Mouse (Mus musculus) c-Kit-negative CD71-positive TER-119-positive erythroid progenitor cells, embryonic 14.5 days (primary cell): ENCODE measurements around the gene Pkdcc.

Experiments
- DNase-seq: peaks from one replicate; pipeline ENCODE4 v3.0.0-alpha.2; 2013; ENCODE audit warnings: low read depth, low spot score

Gene Pkdcc

GRCm38 (mm10) chr17:83212422-83212821 lies 2.7 kb upstream of the Pkdcc start:
- DNase-seq: no peak

- no peak for DNase-seq
These were observed 1.7 kb upstream of the Pkdcc start for GRCm38 (mm10) chr17:83213228-83213915.

- no peak for DNase-seq
These were observed 915 bp upstream of the Pkdcc start for GRCm38 (mm10) chr17:83214161-83214592.

GRCm38 (mm10) chr17:83215529-83216244 lies 595 bp downstream of the Pkdcc start:
- DNase-seq: no peak

- no peak for DNase-seq
These were observed 1.3 kb downstream of the Pkdcc start for GRCm38 (mm10) chr17:83216251-83216919.

- no peak for DNase-seq
These were observed 3.1 kb downstream of the Pkdcc start for GRCm38 (mm10) chr17:83218189-83218588.

- DNase-seq: no peak
These were observed 3.6 kb downstream of the Pkdcc start for GRCm38 (mm10) chr17:83218722-83219121.

- DNase-seq: no peak
These were observed 4.5 kb downstream of the Pkdcc start for GRCm38 (mm10) chr17:83219351-83220287.

- no peak for DNase-seq
These were observed 6.0 kb downstream of the Pkdcc start for GRCm38 (mm10) chr17:83220954-83221538.

GRCm38 (mm10) chr17:83221611-83222500 lies 6.8 kb downstream of the Pkdcc start:
- DNase-seq: no peak

- DNase-seq: no peak
These were observed 7.6 kb downstream of the Pkdcc start for GRCm38 (mm10) chr17:83222705-83223104.

GRCm38 (mm10) chr17:83224451-83224971 lies 9.4 kb downstream of the Pkdcc start:
- no peak for DNase-seq

- DNase-seq: no peak
These were observed 11.4 kb downstream of the Pkdcc start for GRCm38 (mm10) chr17:83226395-83226986.

GRCm38 (mm10) chr17:83231357-83231756 lies 16.3 kb downstream of the Pkdcc start:
- no peak for DNase-seq

GRCm38 (mm10) chr17:83235227-83235626 lies 20.1 kb downstream of the Pkdcc start:
- no peak for DNase-seq

- DNase-seq: no peak
These were observed 21.1 kb downstream of the Pkdcc start for GRCm38 (mm10) chr17:83236202-83236601.

GRCm38 (mm10) chr17:83238123-83239058 lies 23.3 kb downstream of the Pkdcc start:
- no peak for DNase-seq

GRCm38 (mm10) chr17:83244502-83244901 lies 29.4 kb downstream of the Pkdcc start:
- no peak for DNase-seq
